In genomic region chr4:107067151-107067840, GRCm38 (mm10) we compare ENCODE assay signal across 8 mouse cellular contexts. TPM values are rescaled to one million over a fixed set of nuclear protein-coding genes. Genes with fewer than 3 reads are reported as not detected.
DNase-seq lines count a peak whose midpoint lies in the region; ATAC-seq lines count a peak whose summit lies in the region.
"Had no signal": no experiment of that assay in that cellular context is flagged by ENCODE, and none has a peak within 500 bp of the region (broad histone marks: within the 10 kb centered on the region; RNA-seq: fewer than 3 reads in every experiment).

No protein-coding gene starts in this region.

- H3K4me1 ChIP-seq in embryonic facial prominence, embryonic 10.5 days: peaks cover 23% of the 10 kb centered on the region
- peaks cover 2 to 12% of the 10 kb centered on the region in 2 experiments; a peak in 2 of 4 replicates for H3K4me1 ChIP-seq in heart, embryonic 14.5 days (ENCODE audit: control insufficient read depth in 2 of 2, insufficient read depth in 2 of 2, low read length in 2 of 2)
- H3K4me1 ChIP-seq in limb, embryonic 11.5 days (ENCODE audit: control insufficient read depth, insufficient read depth, low read length): no peaks in the 10 kb centered on the region; the same call in 1 of the 2 replicates

- DNase-seq in right cerebral cortex, postnatal 4 days: peak; percentile 36
- no peak for DNase-seq in right cerebral cortex, adult 2 months (ENCODE audit: low spot score in 2 of 2)
- DNase-seq in embryonic facial prominence, embryonic 10.5 days (ENCODE audit: low spot score): peak; percentile 42
- peak; percentile 56 for DNase-seq in limb, embryonic 11.5 days (ENCODE audit: low spot score)
- no peak for DNase-seq in thymus, postnatal 0 days (ENCODE audit: low spot score)

- 4% methylated on average over 33 of the region's 33 CpGs for WGBS in embryonic facial prominence, embryonic 10.5 days
- WGBS in heart, embryonic 14.5 days: 3% methylated on average over 33 of the region's 33 CpGs
- 6% methylated on average over 33 of the region's 33 CpGs for WGBS in limb, embryonic 11.5 days

- H3K27me3 ChIP-seq in embryonic facial prominence, embryonic 10.5 days (replicated peaks; ENCODE audit: low read depth, poor library complexity, severe bottlenecking): no peaks in the 10 kb centered on the region
- 0 out of 2 replicates have a peak, but pooled peaks cover 5% of the 10 kb centered on the region for H3K27me3 ChIP-seq in heart, embryonic 14.5 days (ENCODE audit: control insufficient read depth, insufficient read depth, low read length)
- no peaks in the 10 kb centered on the region for H3K27me3 ChIP-seq in limb, embryonic 11.5 days (ENCODE audit: control insufficient read depth, insufficient read depth, low read length)

- peak overlapping the region; percentile 75 for H3K9ac ChIP-seq in heart, embryonic 14.5 days (ENCODE audit: low read length)
- peak overlapping the region; percentile 64 for H3K9ac ChIP-seq in limb, embryonic 11.5 days (ENCODE audit: low read length)

- H3K27ac ChIP-seq in embryonic facial prominence, embryonic 10.5 days (replicated peaks): peak overlapping the region; percentile 89
- no peak overlapping the region for H3K27ac ChIP-seq in heart, embryonic 14.5 days (replicated peaks in 1 of 2; ENCODE audit: control insufficient read depth in 1 of 2, insufficient read depth in 1 of 2, low read depth in 2 of 2, low read length in 2 of 2)
- no peak overlapping the region for H3K27ac ChIP-seq in limb, embryonic 11.5 days (replicated peaks; ENCODE audit: low read depth, low read length)

- no peaks in the 10 kb centered on the region for H3K9me3 ChIP-seq in embryonic facial prominence, embryonic 10.5 days
- H3K9me3 ChIP-seq in heart, embryonic 14.5 days (ENCODE audit: control insufficient read depth, low read length): no peaks in the 10 kb centered on the region
- H3K9me3 ChIP-seq in limb, embryonic 11.5 days (ENCODE audit: control insufficient read depth, low read length): no peaks in the 10 kb centered on the region

- H3K36me3 ChIP-seq in embryonic facial prominence, embryonic 10.5 days (replicated peaks): peaks cover 26% of the 10 kb centered on the region
- peaks cover 22% of the 10 kb centered on the region for H3K36me3 ChIP-seq in heart, embryonic 14.5 days (ENCODE audit: control insufficient read depth, insufficient read depth, low read length)
- H3K36me3 ChIP-seq in limb, embryonic 11.5 days (ENCODE audit: control insufficient read depth, insufficient read depth, low read length): peaks cover 9% of the 10 kb centered on the region

- H3K4me2 ChIP-seq in heart, embryonic 14.5 days (ENCODE audit: low read length): peak overlapping the region; percentile 85
- H3K4me2 ChIP-seq in limb, embryonic 11.5 days (ENCODE audit: low read depth, severe bottlenecking): peak overlapping the region; percentile 96

- ATAC-seq in heart, embryonic 14.5 days (ENCODE audit: insufficient number of reproducible peaks, insufficient read depth, low FRiP score, low read depth): peak; percentile 7; the same call in 1 of the 2 replicates
- peak; percentile 52; the same call in 1 of the 2 replicates for ATAC-seq in limb, embryonic 11.5 days (ENCODE audit: insufficient number of reproducible peaks, low FRiP score, low TSS enrichment, low read depth)
- ATAC-seq in megakaryocyte progenitor cell, adult 5-6 weeks (replicated peaks; ENCODE audit: poor library complexity): peak; percentile 44

- H3K4me3 ChIP-seq in embryonic facial prominence, embryonic 10.5 days: peak overlapping the region; percentile 89
- peak overlapping the region; percentile 63 to 73 for H3K4me3 ChIP-seq in heart, embryonic 14.5 days (ENCODE audit: control insufficient read depth in 1 of 2, insufficient read depth in 1 of 2, low read depth in 1 of 2, low read length in 2 of 2)
- peak overlapping the region; percentile 79 for H3K4me3 ChIP-seq in limb, embryonic 11.5 days (ENCODE audit: low read depth, low read length)

RNA-seq across cellular contexts. Expression of gene Cyb5rl, which starts 0.5 kb away (rescaled TPM):
- 8.1 and 10.4 TPM in 2 replicates for polyA plus RNA-seq in embryonic facial prominence, embryonic 10.5 days (2016; fragmentation: Nextera tagmentation; extraction: Ambion mirVana)
- 1.7 and 5.1 TPM in 2 replicates for polyA plus RNA-seq in heart, embryonic 14.5 days (2014; fragmentation: Nextera tagmentation; extraction: Ambion mirVana)
- polyA plus RNA-seq in limb, embryonic 11.5 days (2014; fragmentation: Nextera tagmentation; extraction: Ambion mirVana): 7.2 and 7.3 TPM in 2 replicates
- total RNA-seq in megakaryocyte progenitor cell, adult 5-6 weeks (2015): 2.7 and 3.5 TPM in 2 replicates
- total RNA-seq in megakaryocyte progenitor cell, adult 5-6 weeks (2017): 6.2 and 6.5 TPM in 2 replicates
- polyA plus RNA-seq in thymus, postnatal 0 days (2015; fragmentation: Nextera tagmentation; extraction: Ambion mirVana): 5.0 and 5.3 TPM in 2 replicates

RNA-seq across cellular contexts. Expression of gene Mrpl37, which starts 0.6 kb away (rescaled TPM):
- 129 and 136 TPM in 2 replicates for polyA plus RNA-seq in embryonic facial prominence, embryonic 10.5 days (2016; fragmentation: Nextera tagmentation; extraction: Ambion mirVana)
- 98.4 and 103 TPM in 2 replicates for polyA plus RNA-seq in heart, embryonic 14.5 days (2014; fragmentation: Nextera tagmentation; extraction: Ambion mirVana)
- polyA plus RNA-seq in limb, embryonic 11.5 days (2014; fragmentation: Nextera tagmentation; extraction: Ambion mirVana): 131 and 133 TPM in 2 replicates
- 70.2 and 77.7 TPM in 2 replicates for total RNA-seq in megakaryocyte progenitor cell, adult 5-6 weeks (2015)
- 60.2 and 60.6 TPM in 2 replicates for total RNA-seq in megakaryocyte progenitor cell, adult 5-6 weeks (2017)
- 78.1 and 80.6 TPM in 2 replicates for polyA plus RNA-seq in thymus, postnatal 0 days (2015; fragmentation: Nextera tagmentation; extraction: Ambion mirVana)

RNA-seq across cellular contexts. Expression of gene Cdcp2, which starts 29.4 kb away (rescaled TPM):
- polyA plus RNA-seq in embryonic facial prominence, embryonic 10.5 days (2016; fragmentation: Nextera tagmentation; extraction: Ambion mirVana): 0.21 and 0.22 TPM in 2 replicates
- polyA plus RNA-seq in heart, embryonic 14.5 days (2014; fragmentation: Nextera tagmentation; extraction: Ambion mirVana): not detected in 2 replicates
- polyA plus RNA-seq in limb, embryonic 11.5 days (2014; fragmentation: Nextera tagmentation; extraction: Ambion mirVana): not detected in 2 replicates
- not detected in 2 replicates for total RNA-seq in megakaryocyte progenitor cell, adult 5-6 weeks (2015)
- total RNA-seq in megakaryocyte progenitor cell, adult 5-6 weeks (2017): not detected in 2 replicates
- not detected in 2 replicates for polyA plus RNA-seq in thymus, postnatal 0 days (2015; fragmentation: Nextera tagmentation; extraction: Ambion mirVana)
- total RNA-seq: neutrophil, adult 5-6 weeks had no signal

Comparison
In these comparisons a context has a peak if more than half of its experiments do, and no peak if none do; other contexts are left out.
1. DNase-seq: peak in right cerebral cortex, postnatal 4 days (single experiment), embryonic facial prominence, embryonic 10.5 days (single experiment) and limb, embryonic 11.5 days (single experiment); none in right cerebral cortex, adult 2 months (0 of 2) and thymus, postnatal 0 days (single experiment).
2. Peak in every context shown above with its lines, with median percentiles within 50 percentile points of each other: H3K4me3 ChIP-seq and ATAC-seq.